Mouse (Mus musculus) left cerebral cortex, adult 9 months (tissue): Measurements from ENCODE around the gene Nsun7.

Experiments
- DNase-seq, 2 experiments: peaks; one replicate each; pipeline ENCODE4 v3.0.0; 2022; ENCODE audit warnings: low spot score in 2 of 2

The Nsun7 gene

GRCm38 (mm10) chr5:66337025-66337968, 77.6 kb downstream of the Nsun7 start:
- no peak for DNase-seq

- no peak for DNase-seq
Measured at GRCm38 (mm10) chr5:66337969-66338345, 78.3 kb downstream of the Nsun7 start.

- no peak for DNase-seq
Measured at GRCm38 (mm10) chr5:66338583-66338982, 78.9 kb downstream of the Nsun7 start.

- DNase-seq = no peak
Measured at GRCm38 (mm10) chr5:66340356-66341102, 80.8 kb downstream of the Nsun7 start.

GRCm38 (mm10) chr5:66341848-66342247, 82.2 kb downstream of the Nsun7 start:
- no peak for DNase-seq

GRCm38 (mm10) chr5:66342285-66342684, 82.6 kb downstream of the Nsun7 start:
- DNase-seq = no peak

GRCm38 (mm10) chr5:66344182-66344581, 84.5 kb downstream of the Nsun7 start:
- DNase-seq = no peak

- no peak for DNase-seq
Measured at GRCm38 (mm10) chr5:66345140-66345539, 85.4 kb downstream of the Nsun7 start.

GRCm38 (mm10) chr5:66346756-66347155, 87.1 kb downstream of the Nsun7 start:
- no peak for DNase-seq
